Mouse (Mus musculus) erythroblast, embryonic 14.5 days (primary cell): ENCODE data around the gene Wdr31.

Experiments
- GATA1 ChIP-seq: IDR thresholded peaks from 2 replicates; pipeline ENCODE4 v1.6.1; 2012; ENCODE audit warnings: low read length, inconsistent platforms, mixed read lengths
- TAL1 ChIP-seq: IDR thresholded peaks from 3 replicates; pipeline ENCODE4 v1.6.1; 2012; ENCODE audit warnings: low read length, inconsistent platforms, mixed read lengths

- no peak for TF ChIP-seq GATA1
- TF ChIP-seq TAL1 = no peak
These were observed 22.0 kb upstream of the Wdr31 start for GRCm38 (mm10) chr4:62492682-62493081.
